Mouse (Mus musculus) midbrain, embryonic 14.5 days (tissue): ENCODE measurements around the gene Gm29776. TPM values are rescaled to one million over a fixed set of nuclear protein-coding genes. Genes with fewer than 3 reads are reported as not detected.
A peak's percentile ranks its signal among the peaks of the same experiment; 100 is the strongest.

ENCODE experiments used
- ATAC-seq: fragments of 200-750 bp; cut with Nextera tagmentation; 2 replicates; pipeline ENCODE4 v1.8.0; 2017; ENCODE audit warnings: moderate number of reproducible peaks, moderate library complexity; ENCODE audit not compliant: low FRiP score, low TSS enrichment
- DNase-seq: peaks from one replicate; pipeline ENCODE4 v3.0.0-alpha.2; 2015
- H3K27ac ChIP-seq: fragments of 300-500 bp; sonication (generic); replicated peaks from 2 replicates; pipeline ENCODE4 v1.5.1; 2014; ENCODE audit warnings: mild to moderate bottlenecking, low read depth, low read length, moderate library complexity
- H3K27me3 ChIP-seq: fragments of 300-500 bp; sonication (generic); 2 replicates; pipeline ENCODE4 v1.6.1; 2014; ENCODE audit warnings: low read length, control low read depth, mixed read lengths; ENCODE audit not compliant: control insufficient read depth, insufficient read depth
- H3K36me3 ChIP-seq: fragments of 300-500 bp; sonication (generic); 2 replicates; pipeline ENCODE4 v1.6.1; 2014; ENCODE audit warnings: low read length, control low read depth; ENCODE audit not compliant: control insufficient read depth, insufficient read depth
- H3K4me1 ChIP-seq: fragments of 300-500 bp; sonication (generic); 2 replicates; pipeline ENCODE4 v1.6.1; 2014; ENCODE audit warnings: mild to moderate bottlenecking, antibody characterized with exemption, low read length, control low read depth; ENCODE audit not compliant: control insufficient read depth, insufficient read depth
- H3K4me2 ChIP-seq: fragments of 300-500 bp; sonication (generic); 2 replicates; pipeline ENCODE4 v1.6.1; 2014; ENCODE audit warnings: mild to moderate bottlenecking, low read length, moderate library complexity
- H3K4me3 ChIP-seq: fragments of 300-500 bp; sonication (generic); replicated peaks from 2 replicates; pipeline ENCODE4 v1.5.1; 2014; ENCODE audit warnings: low read depth, low read length
- H3K9ac ChIP-seq: fragments of 300-500 bp; sonication (generic); replicated peaks from 2 replicates; pipeline ENCODE4 v1.6.1; 2014; ENCODE audit warnings: mild to moderate bottlenecking, low read length, moderate library complexity
- H3K9me3 ChIP-seq: fragments of 300-500 bp; sonication (generic); 2 replicates; pipeline ENCODE4 v1.6.1; 2016; ENCODE audit warnings: low read length, control low read depth, mixed read lengths; ENCODE audit not compliant: control insufficient read depth
- WGBS: fragments of 180-500 bp; shearing (Covaris S2); extraction: QIAGEN DNeasy Blood & Tissue Kit; methylation state at CpG from one replicate; pipeline ENCODE4 v1.1.7; 2014; 5-methylcytosine and 5-hydroxymethylcytosine counted together
- polyA plus RNA-seq: library from polyadenylated mRNA; unstranded; fragments of >200 nt; fragmentation: Nextera tagmentation; extraction: Ambion mirVana; gene quantifications from 2 replicates; pipeline ENCODE4 v1.2.1, GENCODE M21; 2014

The Gm29776 gene
- 0.20 TPM in 2 replicates for polyA plus RNA-seq

- no peaks in the 10 kb centered on the region for H3K4me1 ChIP-seq
- H3K9me3 ChIP-seq: no peaks in the 10 kb centered on the region
- no peaks in the 10 kb centered on the region; the same call in 1 of the 2 replicates for H3K36me3 ChIP-seq
- H3K9ac ChIP-seq: no peak within 1 kb of the TSS
- no peak within 1 kb of the TSS for H3K4me2 ChIP-seq
- DNase-seq (no peak), ATAC-seq (no peak)
- H3K4me3 ChIP-seq: no peak within 1 kb of the TSS
- 83% methylated on average over 4 of the region's 4 CpGs for WGBS
- no peak within 1 kb of the TSS for H3K27ac ChIP-seq
- H3K27me3 ChIP-seq: no peaks in the 10 kb centered on the region
Measured at GRCm38 (mm10) chr14:54698733-54699132, at the start of gene Gm29776. TSS of gene Gm29776 (minus strand) at chr14:54698833.

- Histone ChIP-seq H3K27ac (no peak overlapping the region), H3K27me3 (no peaks in the 10 kb centered on the region), H3K4me1 (no peaks in the 10 kb centered on the region), H3K9me3 (no peaks in the 10 kb centered on the region), H3K36me3 (no peaks in the 10 kb centered on the region), H3K9ac (no peak overlapping the region), H3K4me2 (no peak overlapping the region), H3K4me3 (no peak overlapping the region)
- DNase-seq (no peak), ATAC-seq (no peak)
- WGBS: 97% methylated on average over 9 of the region's 9 CpGs
Measured at GRCm38 (mm10) chr14:54746038-54746437, 47.4 kb upstream of the Gm29776 start.

GRCm38 (mm10) chr14:54744473-54744872, 45.8 kb upstream of the Gm29776 start:
- H3K4me1 ChIP-seq: no peaks in the 10 kb centered on the region
- no peak overlapping the region for H3K9ac ChIP-seq
- no peak overlapping the region for H3K4me3 ChIP-seq
- H3K36me3 ChIP-seq: no peaks in the 10 kb centered on the region
- no peak overlapping the region for H3K27ac ChIP-seq
- no peaks in the 10 kb centered on the region for H3K27me3 ChIP-seq
- no peak for ATAC-seq
- no peak for DNase-seq
- 80% methylated on average over 8 of the region's 8 CpGs for WGBS
- no peak overlapping the region for H3K4me2 ChIP-seq
- no peaks in the 10 kb centered on the region for H3K9me3 ChIP-seq

GRCm38 (mm10) chr14:54742375-54742774, 43.7 kb upstream of the Gm29776 start:
- Histone ChIP-seq H3K36me3 (no peaks in the 10 kb centered on the region), H3K4me2 (no peak overlapping the region), H3K4me3 (no peak overlapping the region), H3K27ac (no peak overlapping the region), H3K9ac (no peak overlapping the region), H3K27me3 (no peaks in the 10 kb centered on the region), H3K4me1 (peaks cover 2% of the 10 kb centered on the region; the same call in 1 of the 2 replicates), H3K9me3 (no peaks in the 10 kb centered on the region)
- DNase-seq: no peak
- ATAC-seq: no peak
- 71% methylated on average over 2 of the region's 2 CpGs for WGBS

- peaks cover 9% of the 10 kb centered on the region for H3K4me1 ChIP-seq
- DNase-seq (no peak), ATAC-seq (no peak)
- no peak overlapping the region for H3K4me3 ChIP-seq
- no peak overlapping the region for H3K4me2 ChIP-seq
- no peaks in the 10 kb centered on the region for H3K36me3 ChIP-seq
- no peaks in the 10 kb centered on the region for H3K9me3 ChIP-seq
- 93% methylated on average over 6 of the region's 6 CpGs for WGBS
- no peak overlapping the region for H3K9ac ChIP-seq
- no peak overlapping the region for H3K27ac ChIP-seq
- no peaks in the 10 kb centered on the region for H3K27me3 ChIP-seq
Measured at GRCm38 (mm10) chr14:54741721-54742120, 43.1 kb upstream of the Gm29776 start.

GRCm38 (mm10) chr14:54737634-54738033, 39.0 kb upstream of the Gm29776 start:
- H3K9ac ChIP-seq: no peak overlapping the region
- no peaks in the 10 kb centered on the region for H3K27me3 ChIP-seq
- H3K27ac ChIP-seq: no peak overlapping the region
- H3K4me1 ChIP-seq: peaks cover 13% of the 10 kb centered on the region
- no peak overlapping the region for H3K4me2 ChIP-seq
- DNase-seq (peak; percentile 1), ATAC-seq (no peak)
- H3K9me3 ChIP-seq: no peaks in the 10 kb centered on the region
- no peaks in the 10 kb centered on the region for H3K36me3 ChIP-seq
- H3K4me3 ChIP-seq: no peak overlapping the region
- 41% methylated on average over 10 of the region's 10 CpGs for WGBS

GRCm38 (mm10) chr14:54736555-54737552, 38.2 kb upstream of the Gm29776 start:
- Histone ChIP-seq H3K27ac (peak overlapping the region; percentile 41; the same call in 1 of the 2 replicates), H3K36me3 (no peaks in the 10 kb centered on the region), H3K9me3 (no peaks in the 10 kb centered on the region), H3K27me3 (no peaks in the 10 kb centered on the region), H3K4me1 (peaks cover 13% of the 10 kb centered on the region), H3K4me2 (no peak overlapping the region), H3K4me3 (no peak overlapping the region), H3K9ac (no peak overlapping the region)
- ATAC-seq (no peak), DNase-seq (peak; percentile 71)
- 33% methylated on average over 14 of the region's 14 CpGs for WGBS

- Histone ChIP-seq H3K27ac (no peak overlapping the region), H3K9ac (no peak overlapping the region), H3K4me2 (no peak overlapping the region), H3K27me3 (no peaks in the 10 kb centered on the region), H3K4me1 (peaks cover 13% of the 10 kb centered on the region), H3K36me3 (no peaks in the 10 kb centered on the region), H3K9me3 (no peaks in the 10 kb centered on the region), H3K4me3 (no peak overlapping the region)
- DNase-seq (no peak), ATAC-seq (no peak)
- 88% methylated on average over 4 of the region's 4 CpGs for WGBS
Measured at GRCm38 (mm10) chr14:54735221-54735620, 36.6 kb upstream of the Gm29776 start.

GRCm38 (mm10) chr14:54734004-54734403, 35.4 kb upstream of the Gm29776 start:
- H3K9ac ChIP-seq: no peak overlapping the region
- H3K27me3 ChIP-seq: no peaks in the 10 kb centered on the region
- no peak overlapping the region for H3K4me2 ChIP-seq
- no peak overlapping the region for H3K4me3 ChIP-seq
- WGBS: 76% methylated on average over 4 of the region's 4 CpGs
- H3K27ac ChIP-seq: no peak overlapping the region
- DNase-seq: no peak
- H3K9me3 ChIP-seq: no peaks in the 10 kb centered on the region
- H3K4me1 ChIP-seq: peaks cover 13% of the 10 kb centered on the region
- no peak for ATAC-seq
- H3K36me3 ChIP-seq: no peaks in the 10 kb centered on the region
